Mouse (Mus musculus): ENCODE results near the gene Rnf145. TPM values are rescaled to one million over a fixed set of nuclear protein-coding genes. Genes with fewer than 3 reads are reported as not detected.

Gene Rnf145
- polyA plus RNA-seq, 1 experiment from 2014 or later: 108 TPM

- DNase-seq (ENCODE audit: low spot score): no peak
- H3K4me1 ChIP-seq: peaks cover 37% of the 10 kb centered on the region
- WGBS: 9% methylated on average over 1 of the region's 1 CpGs
- no peaks in the 10 kb centered on the region for H3K36me3 ChIP-seq
- H3K4me3 ChIP-seq: no peak overlapping the region
- H3K27ac ChIP-seq (replicated peaks): no peak overlapping the region
- no peaks in the 10 kb centered on the region for H3K9me3 ChIP-seq (replicated peaks)
- no peaks in the 10 kb centered on the region for H3K27me3 ChIP-seq (ENCODE audit: low read depth, poor library complexity, severe bottlenecking)
Observed at GRCm38 (mm10) chr11:44516362-44516761, 2.4 kb upstream of the Rnf145 start.

- Histone ChIP-seq H3K27ac (replicated peaks) (peak overlapping the region; percentile 100), H3K4me1 (peaks cover 46% of the 10 kb centered on the region), H3K27me3 (ENCODE audit: low read depth, poor library complexity, severe bottlenecking) (no peaks in the 10 kb centered on the region), H3K4me3 (peak overlapping the region; percentile 98), H3K9me3 (replicated peaks) (no peaks in the 10 kb centered on the region), H3K36me3 (no peaks in the 10 kb centered on the region)
- no peak for DNase-seq (ENCODE audit: low spot score)
- WGBS: 54% methylated on average over 6 of the region's 6 CpGs
Observed at GRCm38 (mm10) chr11:44517561-44518280, 1.0 kb upstream of the Rnf145 start.

- H3K36me3 ChIP-seq: peaks cover 6% of the 10 kb centered on the region
- under 1% methylated on average over 57 of the region's 61 CpGs for WGBS
- H3K4me3 ChIP-seq: peak overlapping the region; percentile 98
- peak overlapping the region; percentile 100 for H3K27ac ChIP-seq (replicated peaks)
- H3K4me1 ChIP-seq: peaks cover 46% of the 10 kb centered on the region
- peak; percentile 75 for DNase-seq (ENCODE audit: low spot score)
- H3K27me3 ChIP-seq (ENCODE audit: low read depth, poor library complexity, severe bottlenecking): no peaks in the 10 kb centered on the region
- no peaks in the 10 kb centered on the region for H3K9me3 ChIP-seq (replicated peaks)
Observed at GRCm38 (mm10) chr11:44519096-44519949, 559 bp downstream of the Rnf145 start.

DNA sequence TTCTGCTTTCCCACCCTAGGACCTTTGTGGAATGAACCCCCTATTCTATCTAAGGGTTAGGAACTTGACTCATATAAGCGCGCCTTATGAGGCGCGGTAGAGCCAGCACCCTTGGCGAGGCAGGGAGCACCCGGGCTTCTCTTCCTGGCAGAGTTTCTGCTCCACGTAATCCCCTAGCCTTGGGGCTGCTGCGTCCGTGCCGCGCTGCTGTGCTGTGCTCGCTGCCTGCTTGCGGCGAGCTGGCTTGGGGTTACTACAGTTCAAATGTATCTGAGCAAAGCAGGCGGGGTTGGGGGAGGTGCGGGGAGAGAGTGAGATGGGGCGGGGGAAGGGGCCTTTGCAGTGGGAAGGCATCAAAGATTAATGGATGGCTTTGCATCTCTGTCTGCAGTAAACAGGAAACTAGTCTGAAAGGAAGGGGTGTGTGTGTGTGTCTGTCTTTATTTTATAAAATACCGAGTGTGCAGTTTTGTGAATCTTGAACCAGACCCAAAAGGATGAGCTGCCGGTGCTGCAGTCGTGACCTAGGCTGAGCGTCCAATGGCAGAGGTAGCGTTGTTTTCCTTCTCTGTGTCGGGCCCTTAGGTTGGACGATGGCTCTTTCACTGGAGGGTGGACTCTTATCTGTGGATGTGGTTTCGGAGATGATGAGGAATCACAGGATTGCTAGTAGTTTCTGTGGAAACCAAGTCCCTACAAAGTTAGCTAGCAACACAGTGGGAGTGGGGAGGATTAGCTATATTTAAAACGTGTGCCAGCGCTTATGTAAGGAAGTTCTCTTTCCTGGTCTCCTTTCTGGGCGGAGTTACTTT, 1.4 kb downstream of the Rnf145 start:
- Histone ChIP-seq H3K9me3 (replicated peaks) (no peaks in the 10 kb centered on the region), H3K36me3 (peaks cover 14% of the 10 kb centered on the region), H3K4me3 (peak overlapping the region; percentile 98), H3K27ac (replicated peaks) (peak overlapping the region; percentile 100), H3K4me1 (peaks cover 46% of the 10 kb centered on the region), H3K27me3 (ENCODE audit: low read depth, poor library complexity, severe bottlenecking) (no peaks in the 10 kb centered on the region)
- DNase-seq (ENCODE audit: low spot score): peak; percentile 85
- under 1% methylated on average over 28 of the region's 28 CpGs for WGBS

- Histone ChIP-seq H3K4me1 (peaks cover 29% of the 10 kb centered on the region), H3K36me3 (peaks cover 37% of the 10 kb centered on the region), H3K9me3 (replicated peaks) (no peaks in the 10 kb centered on the region; the same call in 1 of the 2 replicates), H3K4me3 (no peak overlapping the region), H3K27me3 (ENCODE audit: low read depth, poor library complexity, severe bottlenecking) (no peaks in the 10 kb centered on the region), H3K27ac (replicated peaks) (no peak overlapping the region)
- no peak for DNase-seq (ENCODE audit: low spot score)
- WGBS: 88% methylated on average over 5 of the region's 5 CpGs
Observed at GRCm38 (mm10) chr11:44522594-44522993, 3.8 kb downstream of the Rnf145 start.

- no peaks in the 10 kb centered on the region for H3K27me3 ChIP-seq (ENCODE audit: low read depth, poor library complexity, severe bottlenecking)
- DNase-seq (ENCODE audit: low spot score): no peak
- no peak overlapping the region for H3K4me3 ChIP-seq
- H3K9me3 ChIP-seq (replicated peaks): no peaks in the 10 kb centered on the region; the same call in 1 of the 2 replicates
- H3K4me1 ChIP-seq: peaks cover 15% of the 10 kb centered on the region
- 83% methylated on average over 4 of the region's 4 CpGs for WGBS
- no peak overlapping the region for H3K27ac ChIP-seq (replicated peaks)
- H3K36me3 ChIP-seq: peaks cover 69% of the 10 kb centered on the region
Observed at GRCm38 (mm10) chr11:44525765-44526164, 7.0 kb downstream of the Rnf145 start.

GRCm38 (mm10) chr11:44526654-44527263, 8.0 kb downstream of the Rnf145 start:
- H3K9me3 ChIP-seq (replicated peaks): no peaks in the 10 kb centered on the region; the same call in 1 of the 2 replicates
- peaks cover 5% of the 10 kb centered on the region for H3K4me1 ChIP-seq
- no peak for DNase-seq (ENCODE audit: low spot score)
- H3K36me3 ChIP-seq: peaks cover 79% of the 10 kb centered on the region
- no peak overlapping the region for H3K4me3 ChIP-seq
- no peaks in the 10 kb centered on the region for H3K27me3 ChIP-seq (ENCODE audit: low read depth, poor library complexity, severe bottlenecking)
- no peak overlapping the region for H3K27ac ChIP-seq (replicated peaks)
- WGBS: 95% methylated on average over 11 of the region's 11 CpGs

GRCm38 (mm10) chr11:44528560-44529199, 9.9 kb downstream of the Rnf145 start:
- Histone ChIP-seq H3K27ac (replicated peaks) (no peak overlapping the region), H3K36me3 (peaks cover 97% of the 10 kb centered on the region), H3K4me1 (no peaks in the 10 kb centered on the region), H3K4me3 (no peak overlapping the region), H3K9me3 (replicated peaks) (no peaks in the 10 kb centered on the region; the same call in 1 of the 2 replicates), H3K27me3 (ENCODE audit: low read depth, poor library complexity, severe bottlenecking) (no peaks in the 10 kb centered on the region)
- DNase-seq (ENCODE audit: low spot score): no peak
- WGBS: 94% methylated on average over 14 of the region's 14 CpGs

GRCm38 (mm10) chr11:44529200-44529599, 10.4 kb downstream of the Rnf145 start:
- 88% methylated on average over 12 of the region's 12 CpGs for WGBS
- Histone ChIP-seq H3K27ac (replicated peaks) (no peak overlapping the region), H3K4me1 (no peaks in the 10 kb centered on the region), H3K4me3 (no peak overlapping the region), H3K9me3 (replicated peaks) (no peaks in the 10 kb centered on the region; the same call in 1 of the 2 replicates), H3K36me3 (peaks cover 98% of the 10 kb centered on the region), H3K27me3 (ENCODE audit: low read depth, poor library complexity, severe bottlenecking) (no peaks in the 10 kb centered on the region)
- DNase-seq (ENCODE audit: low spot score): no peak

- no peaks in the 10 kb centered on the region; the same call in 1 of the 2 replicates for H3K9me3 ChIP-seq (replicated peaks)
- 91% methylated on average over 5 of the region's 5 CpGs for WGBS
- H3K27ac ChIP-seq (replicated peaks): no peak overlapping the region
- H3K27me3 ChIP-seq (ENCODE audit: low read depth, poor library complexity, severe bottlenecking): no peaks in the 10 kb centered on the region
- no peaks in the 10 kb centered on the region for H3K4me1 ChIP-seq
- no peak for DNase-seq (ENCODE audit: low spot score)
- no peak overlapping the region for H3K4me3 ChIP-seq
- H3K36me3 ChIP-seq: peaks cover 97% of the 10 kb centered on the region
Observed at GRCm38 (mm10) chr11:44529716-44530115, 11.0 kb downstream of the Rnf145 start.

GRCm38 (mm10) chr11:44530382-44530781, 11.6 kb downstream of the Rnf145 start:
- Histone ChIP-seq H3K36me3 (peaks cover 97% of the 10 kb centered on the region), H3K4me1 (no peaks in the 10 kb centered on the region), H3K9me3 (replicated peaks) (no peaks in the 10 kb centered on the region; the same call in 1 of the 2 replicates), H3K27me3 (ENCODE audit: low read depth, poor library complexity, severe bottlenecking) (no peaks in the 10 kb centered on the region), H3K4me3 (no peak overlapping the region), H3K27ac (replicated peaks) (no peak overlapping the region)
- 82% methylated on average over 8 of the region's 8 CpGs for WGBS
- DNase-seq (ENCODE audit: low spot score): no peak
